Mouse (Mus musculus) embryo, embryonic 11.5 days (tissue): ENCODE measurements at regions not wholly inside any gene's neighbourhood (a gene's known extent, or its start where the extent isn't known, plus 50 kb on each side); places are given as distances from the start of the nearest gene placed in this dataset.

Experiments
- DNase-seq: peaks from one replicate; pipeline ENCODE4 v3.0.0-alpha.2; 2012; ENCODE audit warnings: low read depth, low spot score

- DNase-seq = no peak
These were observed 800.7 kb upstream of the Pcdh9 start for GRCm38 (mm10) chr14:94691176-94691575.

GRCm38 (mm10) chr14:94677716-94678115, 787.2 kb upstream of the Pcdh9 start:
- DNase-seq = no peak

DNA sequence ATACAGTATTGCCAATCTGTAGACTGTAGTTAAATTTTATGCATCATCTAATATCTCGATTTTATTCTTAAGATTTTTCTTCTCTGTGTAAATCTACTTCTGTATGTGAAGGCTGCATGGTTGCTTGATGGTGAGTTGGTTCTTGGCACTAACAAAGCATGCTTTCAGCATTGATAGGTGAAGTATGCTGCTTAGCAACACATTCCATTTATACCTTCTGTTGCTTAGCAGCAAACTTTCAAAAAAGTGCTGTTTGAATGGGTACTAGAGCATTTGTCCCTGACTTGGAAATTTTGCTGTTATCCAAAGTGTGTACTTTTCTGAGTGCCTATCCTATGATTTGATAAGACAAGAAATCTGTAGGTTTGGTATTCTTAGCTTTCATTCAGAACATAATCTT, 763.1 kb upstream of the Pcdh9 start:
- DNase-seq = no peak

GRCm38 (mm10) chr14:94615006-94615405, 724.5 kb upstream of the Pcdh9 start:
- DNase-seq = peak; percentile 7
